Mouse (Mus musculus) spleen, adult 2 months (tissue): ENCODE results near the gene 1700123O20Rik.

Experiments
- CTCF ChIP-seq: fragments of 200-500 bp; IDR thresholded peaks from 2 replicates; pipeline ENCODE4 v1.5.1; 2011; ENCODE audit warnings: mild to moderate bottlenecking, inconsistent platforms; ENCODE audit not compliant: insufficient read depth, insufficient read length, insufficient replicate concordance; ENCODE audit errors: extremely low read depth
- POLR2A ChIP-seq: fragments of 200-500 bp; IDR thresholded peaks from 2 replicates; pipeline ENCODE4 v1.6.1; 2011; ENCODE audit warnings: low read depth, low read length, inconsistent platforms

DNA sequence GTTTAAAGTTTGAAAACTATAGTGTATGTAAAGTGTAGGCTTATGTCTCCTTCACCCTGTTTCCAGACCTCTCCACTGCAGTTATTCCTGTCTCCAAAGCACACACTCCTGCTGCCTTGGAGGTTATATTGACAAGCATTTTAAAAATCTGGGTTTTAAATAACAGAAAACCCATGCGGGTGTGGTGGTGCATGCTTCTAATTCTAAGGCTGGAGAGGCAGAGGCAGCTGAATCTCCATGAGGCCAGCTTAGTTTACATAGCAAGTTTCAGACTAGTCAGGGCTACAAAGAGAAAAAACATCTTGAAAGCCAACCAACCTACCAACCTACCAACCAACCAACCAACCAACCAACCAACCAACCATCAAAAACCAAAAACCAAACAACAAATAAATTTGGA, 29.4 kb downstream of the 1700123O20Rik start:
- TF ChIP-seq CTCF: no peak
- TF ChIP-seq POLR2A: no peak
